ENCODE assay signal across 30 mouse cellular contexts in genomic region chr3:61442000-61442739, GRCm38 (mm10).
DNase-seq lines count a peak whose midpoint lies in the region; ATAC-seq and TF ChIP-seq lines count a peak whose summit lies in the region.
"Had no signal": no experiment of that assay in that cellular context is flagged by ENCODE, and none has a peak within 500 bp of the region (broad histone marks: within the 10 kb centered on the region; RNA-seq: fewer than 3 reads in every experiment).

No protein-coding gene starts in this region.

- H3K4me3 ChIP-seq in myocyte: no peak overlapping the region
- H3K4me3 ChIP-seq: embryonic facial prominence, embryonic 12.5 days; hindbrain, embryonic 10.5 days; hindbrain, embryonic 15.5 days; neural tube, embryonic 15.5 days had no signal

- H3K27me3 ChIP-seq in myocyte (ENCODE audit: control insufficient read depth, insufficient read depth, insufficient read length): no peaks in the 10 kb centered on the region
- H3K27me3 ChIP-seq: embryonic facial prominence, embryonic 12.5 days; hindbrain, embryonic 15.5 days; neural tube, embryonic 15.5 days had no signal

- H3K79me2 ChIP-seq in myocyte (ENCODE audit: control insufficient read depth, insufficient read depth): no peaks in the 10 kb centered on the region

- no peak overlapping the region for H3ac ChIP-seq in myocyte (ENCODE audit: control insufficient read depth, insufficient read length)

- peak; percentile 10 for DNase-seq in CD4-positive, CD25-positive, alpha-beta regulatory T cell, adult 2 months (ENCODE audit: low read depth, low spot score)
- peak; percentile 2 for DNase-seq in brain, adult 2 months (ENCODE audit: low read depth, low spot score)
- DNase-seq in right cerebral cortex, postnatal 25 days: no peak
- DNase-seq in lung, postnatal 25 days (ENCODE audit: low spot score): no peak
- no peak for DNase-seq in cerebellum, postnatal 36 days
- DNase-seq: adrenal gland, postnatal 25 days; cerebellum, adult 8-10 months; cerebellum, postnatal 25 days; embryo, embryonic 11 days; forebrain, postnatal 0 days; heart, postnatal 14 days; kidney, adult 11 months; kidney, postnatal 14 days; liver; lung, adult 2 months; lung, postnatal 10 days; midbrain, embryonic 14.5 days; retina, postnatal 1 day; right cerebral cortex, postnatal 4 days; thymus, adult 18-20 months; thymus, postnatal 4 days had no signal

- no peak for ATAC-seq in CD4-positive, CD25-positive, alpha-beta regulatory T cell, adult 4 months
- ATAC-seq in granulocyte monocyte progenitor cell, adult 5-6 weeks (replicated peaks; ENCODE audit: poor library complexity, severe bottlenecking): peak; percentile 50
- ATAC-seq: forebrain, postnatal 0 days; inflammation-experienced regulatory T-cells, adult 6 months had no signal

- H3K36me3 ChIP-seq in myocyte (ENCODE audit: control insufficient read depth, insufficient read depth): no peaks in the 10 kb centered on the region
- H3K36me3 ChIP-seq: embryonic facial prominence, embryonic 12.5 days; G1E; hindbrain, embryonic 10.5 days; hindbrain, embryonic 15.5 days; neural tube, embryonic 15.5 days had no signal

- H3K4me2 ChIP-seq in myocyte (ENCODE audit: low read depth): peak overlapping the region; percentile 64
- H3K4me2 ChIP-seq: embryonic facial prominence, embryonic 12.5 days; hindbrain, embryonic 15.5 days; neural tube, embryonic 15.5 days had no signal

- no peak for TF ChIP-seq POLR2A in myocyte (IDR thresholded peaks at IDR 0.05; ENCODE audit: insufficient read length, low read depth)

TF ChIP-seq in myocyte, 11 proteins besides CTCF, POLR2A, EP300 and RAD21:
- no peak for TF ChIP-seq MYOD1 (IDR thresholded peaks at IDR 0.05; ENCODE audit: control insufficient read depth in 1 of 3, insufficient read length in 2 of 3, low read depth in 2 of 3)
- no peak for TF ChIP-seq SRF (IDR thresholded peaks at IDR 0.05; ENCODE audit: control insufficient read depth, insufficient read length, low read depth)
- TF ChIP-seq MAX (IDR thresholded peaks at IDR 0.05; ENCODE audit: low read depth): no peak
- no peak for TF ChIP-seq CEBPB (IDR thresholded peaks at IDR 0.05; ENCODE audit: insufficient read depth, poor library complexity, severe bottlenecking)
- no peak for TF ChIP-seq POLR2AphosphoS2 (IDR thresholded peaks at IDR 0.05; ENCODE audit: insufficient read length, low read depth)
- no peak for TF ChIP-seq TCF3 (IDR thresholded peaks at IDR 0.05; ENCODE audit: insufficient read length, low read depth)
- TF ChIP-seq TCF12 (IDR thresholded peaks at IDR 0.05; ENCODE audit: insufficient read depth, poor library complexity, severe bottlenecking): no peak

Comparison
In these comparisons a context has a peak if more than half of its experiments do, and no peak if none do; other contexts are left out.
1. DNase-seq: peak in CD4-positive, CD25-positive, alpha-beta regulatory T cell, adult 2 months (single experiment) and brain, adult 2 months (single experiment); none in right cerebral cortex, postnatal 25 days (single experiment), lung, postnatal 25 days (single experiment) and cerebellum, postnatal 36 days (0 of 2).